In genomic region chr19:29642211-29642610, GRCm38 (mm10) we compare ENCODE assay signal across 22 mouse cellular contexts. TPM values are rescaled to one million over a fixed set of nuclear protein-coding genes. Genes with fewer than 3 reads are reported as not detected.
DNase-seq lines count a peak whose midpoint lies in the region; ATAC-seq and TF ChIP-seq lines count a peak whose summit lies in the region.
"Had no signal": no experiment of that assay in that cellular context is flagged by ENCODE, and none has a peak within 500 bp of the region (broad histone marks: within the 10 kb centered on the region; RNA-seq: fewer than 3 reads in every experiment).

No protein-coding gene starts in this region.

- peaks cover 4% of the 10 kb centered on the region for H3K9me3 ChIP-seq in CH12.LX (replicated peaks; ENCODE audit: low read length)
- no peaks in the 10 kb centered on the region for H3K9me3 ChIP-seq in embryonic facial prominence, embryonic 10.5 days
- H3K9me3 ChIP-seq: limb, embryonic 15.5 days; neural tube, embryonic 13.5 days had no signal

- H3K36me3 ChIP-seq in CH12.LX (replicated peaks in 1 of 2; ENCODE audit: control insufficient read depth in 1 of 2, insufficient read depth in 1 of 2, low read length in 1 of 2), result peaks cover 4 to 31% of the 10 kb centered on the region in 2 experiments
- peaks cover 27% of the 10 kb centered on the region for H3K36me3 ChIP-seq in embryonic facial prominence, embryonic 10.5 days (replicated peaks)

- peak overlapping the region; percentile 89 for H3K9ac ChIP-seq in CH12.LX (ENCODE audit: insufficient read depth, low read depth)
- H3K9ac ChIP-seq: forebrain, postnatal 0 days; limb, embryonic 15.5 days; neural tube, embryonic 13.5 days had no signal

- no peaks in the 10 kb centered on the region for H3K27me3 ChIP-seq in CH12.LX (replicated peaks)
- H3K27me3 ChIP-seq in embryonic facial prominence, embryonic 10.5 days (replicated peaks; ENCODE audit: low read depth, poor library complexity, severe bottlenecking), result no peaks in the 10 kb centered on the region
- H3K27me3 ChIP-seq: limb, embryonic 15.5 days; neural tube, embryonic 13.5 days had no signal

- WGBS in embryonic facial prominence, embryonic 10.5 days, result 30% methylated on average over 6 of the region's 6 CpGs

- TF ChIP-seq POLR2A in CH12.LX (IDR thresholded peaks at IDR 0.05; ENCODE audit: low read depth, low read length), result no peak; the same call in 1 of the 2 replicates

- H3K4me2 ChIP-seq in CH12.LX (ENCODE audit: insufficient read depth, low read depth, poor library complexity, severe bottlenecking), result peak overlapping the region; percentile 97
- H3K4me2 ChIP-seq: limb, embryonic 15.5 days; neural tube, embryonic 13.5 days had no signal

- H3K4me3 ChIP-seq in CH12.LX (replicated peaks in 1 of 3; ENCODE audit: low read depth in 2 of 3, low read length in 2 of 3, poor library complexity in 1 of 3), result peak overlapping the region in 1 of 3 experiments; percentile 48
- H3K4me3 ChIP-seq in embryonic facial prominence, embryonic 10.5 days, result no peak overlapping the region
- H3K4me3 ChIP-seq: erythroblast, embryonic 14.5 days; heart, embryonic 13.5 days; limb, embryonic 15.5 days; neural tube, embryonic 13.5 days had no signal

- 0 out of 2 replicates have a peak, but pooled peaks have one; percentile 16 for ATAC-seq in monocyte, adult 5-6 weeks (replicated peaks; ENCODE audit: insufficient number of reproducible peaks, low FRiP score, low TSS enrichment, poor library complexity, severe bottlenecking)
- ATAC-seq: forebrain, postnatal 0 days; hindbrain, postnatal 0 days had no signal

- H3K4me1 ChIP-seq in CH12.LX (ENCODE audit: control insufficient read depth in 1 of 2, insufficient read depth in 2 of 2), result peaks cover 11 to 57% of the 10 kb centered on the region in 2 experiments
- peaks cover 30% of the 10 kb centered on the region for H3K4me1 ChIP-seq in embryonic facial prominence, embryonic 10.5 days

- peak overlapping the region; percentile 66 for H3K27ac ChIP-seq in CH12.LX (ENCODE audit: insufficient read depth, low read depth)
- peak overlapping the region; percentile 37 for H3K27ac ChIP-seq in embryonic facial prominence, embryonic 10.5 days (replicated peaks)
- H3K27ac ChIP-seq: hindbrain, postnatal 0 days; limb, embryonic 15.5 days; neural tube, embryonic 13.5 days had no signal

- DNase-seq in heart, adult 11 months, result peak; percentile 91
- DNase-seq in heart, adult 8-10 months (ENCODE audit: low spot score), result no peak
- no peak for DNase-seq in CH12.LX (ENCODE audit: extremely low read depth)
- peak; percentile 56 for DNase-seq in embryonic facial prominence, embryonic 10.5 days (ENCODE audit: low spot score)
- no peak for DNase-seq in left cerebral cortex, adult 8-10 months (ENCODE audit: low spot score in 2 of 2)
- no peak for DNase-seq in adrenal gland, adult 8-10 months
- DNase-seq: cerebellum, adult 11 months; cerebellum, postnatal 36 days; forebrain, postnatal 0 days; gastrocnemius, postnatal 25 days; heart, postnatal 4 days; kidney, adult 18-20 months; lung, adult 2 months; right cerebral cortex, postnatal 4 days; thymus, adult 2 months had no signal

- dilution Hi-C loops in CH12.LX (cut with MboI; ENCODE audit: extremely low pct_ligation_motif_present, extremely low pct_unique_long_range_greater_than_20kb, low sequenced_read_pairs), result no loop called here

- in situ Hi-C loops in CH12.LX (cut with MboI; ENCODE audit: low pct_ligation_motif_present, low pct_unique_long_range_greater_than_20kb, low sequenced_read_pairs), result loop anchor here (10.0 kb wide), 1 partner anchor 173 kb away; the partner anchor contains the start of gene Ranbp6

- H3K79me2 ChIP-seq in CH12.LX (replicated peaks; ENCODE audit: control insufficient read depth, extremely low read depth, insufficient read depth, poor library complexity, severe bottlenecking), result peaks cover 7% of the 10 kb centered on the region

- no peak for TF ChIP-seq RAD21 in CH12.LX (IDR thresholded peaks at IDR 0.05; ENCODE audit: low read depth, low read length)

- TF ChIP-seq CTCF in CH12.LX (conservative IDR thresholded peaks at IDR 0.05 in 1 of 2, IDR thresholded peaks at IDR 0.05 in 1 of 2; ENCODE audit: low read depth in 2 of 2, low read length in 2 of 2), result no peak

- peak; percentile 42; the same call in 1 of the 2 replicates for TF ChIP-seq EP300 in CH12.LX (IDR thresholded peaks at IDR 0.05; ENCODE audit: low read length)

TF ChIP-seq in CH12.LX, 34 proteins besides CTCF, POLR2A, EP300 and RAD21:
- TF ChIP-seq ZNF384 (IDR thresholded peaks at IDR 0.05; ENCODE audit: low read depth, low read length) (0 out of 2 replicates have a peak, but pooled peaks have one; percentile 8), TCF12 (IDR thresholded peaks at IDR 0.05; ENCODE audit: low read depth, low read length) (0 out of 2 replicates have a peak, but pooled peaks have one; percentile 34), CHD2 (IDR thresholded peaks at IDR 0.05; ENCODE audit: low read length) (no peak), IRF4 (IDR thresholded peaks at IDR 0.05; ENCODE audit: low read depth, low read length) (0 out of 2 replicates have a peak, but pooled peaks have one; percentile 20), JUN (IDR thresholded peaks at IDR 0.05; ENCODE audit: insufficient read depth, low read depth, low read length) (no peak), UBTF (IDR thresholded peaks at IDR 0.05; ENCODE audit: low read depth, low read length) (peak; percentile 66; the same call in 1 of the 2 replicates), GABPA (IDR thresholded peaks at IDR 0.05; ENCODE audit: insufficient replicate concordance, low read depth, low read length) (no peak)

RNA-seq across cellular contexts. Expression of gene Ermp1, which starts 6.0 kb away (rescaled TPM):
- 10 to 100 TPM in 3 of 4 experiments, 1 to 10 TPM in 1; 9.7 to 11.8 (median 10.8) TPM for total RNA-seq in heart, adult 8-10 months (2022)
- total RNA-seq in CH12.LX (2012; rRNA removed) (26.1 and 27.6 TPM in 2 replicates), CH12.LX (2014; rRNA removed) (21.7 and 22.7 TPM in 2 replicates)
- polyA plus RNA-seq in CH12.LX (2012; ENCODE audit: insufficient read length, low read depth), result 31.7 and 32.9 TPM in 2 replicates
- polyA plus RNA-seq in embryonic facial prominence, embryonic 10.5 days (2016; fragmentation: Nextera tagmentation; extraction: Ambion mirVana), result 16.9 and 17.7 TPM in 2 replicates
- total RNA-seq in monocyte, adult 5-6 weeks (2017), result 20.6 to 41.9 TPM (median 30.2 TPM) in 3 replicates
- 10 to 100 TPM; 37.0 to 41.9 (median 40.1) TPM for total RNA-seq in left cerebral cortex, adult 8-10 months (2022)
- total RNA-seq in adrenal gland, adult 8-10 months (2022), result 10 to 100 TPM; 50.7 to 68.4 (median 58.3) TPM

RNA-seq across cellular contexts. Expression of gene Mlana, which starts 55.4 kb away (rescaled TPM):
- total RNA-seq in heart, adult 8-10 months (2022), result under 1 TPM; 0.30 to 0.97 (median 0.44) TPM
- total RNA-seq in CH12.LX (2012; rRNA removed) (not detected in 2 replicates), CH12.LX (2014; rRNA removed) (not detected in 2 replicates)
- not detected in 2 replicates for polyA plus RNA-seq in CH12.LX (2012; ENCODE audit: insufficient read length, low read depth)
- polyA plus RNA-seq in embryonic facial prominence, embryonic 10.5 days (2016; fragmentation: Nextera tagmentation; extraction: Ambion mirVana), result 0.21 and 0.50 TPM in 2 replicates
- total RNA-seq in monocyte, adult 5-6 weeks (2017), result not detected in 3 replicates
- under 1 TPM in 1 of 4 experiments, not detected in 3; 0.39 TPM for total RNA-seq in left cerebral cortex, adult 8-10 months (2022)
- total RNA-seq in adrenal gland, adult 8-10 months (2022), result not detected
- total RNA-seq: forebrain, postnatal 0 days; gastrocnemius, postnatal 25 days; hindbrain, postnatal 0 days had no signal
- polyA plus RNA-seq: erythroblast, embryonic 14.5 days; forebrain, postnatal 0 days; hindbrain, postnatal 0 days; large intestine, adult 2 months; neural tube, embryonic 13.5 days had no signal

Comparison
In these comparisons a context has a peak if more than half of its experiments do, and no peak if none do; other contexts are left out.
1. DNase-seq: peak in heart, adult 11 months (single experiment) and embryonic facial prominence, embryonic 10.5 days (single experiment); none in heart, adult 8-10 months (single experiment), CH12.LX (single experiment), left cerebral cortex, adult 8-10 months (0 of 2) and adrenal gland, adult 8-10 months (single experiment).